Mouse (Mus musculus): ENCODE measurements around the gene Anxa5. TPM values are rescaled to one million over a fixed set of nuclear protein-coding genes. Genes with fewer than 3 reads are reported as not detected.

The Anxa5 gene
- polyA plus RNA-seq, 1 experiment from 2014 or later = 348 TPM

GRCm38 (mm10) chr3:36496273-36496672 is 20.6 kb upstream of the Anxa5 start:
- Histone ChIP-seq H3K27me3 (ENCODE audit: insufficient read depth, low read length) (no peaks in the 10 kb centered on the region), H3K4me1 (ENCODE audit: insufficient read depth) (no peaks in the 10 kb centered on the region), H3K9ac (peak overlapping the region; percentile 27; the same call in 1 of the 2 replicates), H3K4me3 (ENCODE audit: low read depth, low read length) (no peak overlapping the region), H3K4me2 (no peak overlapping the region), H3K36me3 (ENCODE audit: insufficient read depth) (no peaks in the 10 kb centered on the region), H3K27ac (ENCODE audit: low read depth) (no peak overlapping the region), H3K9me3 (ENCODE audit: low read depth, low read length) (no peaks in the 10 kb centered on the region)
- DNase-seq = peak; percentile 4
- 84% methylated on average over 9 of the region's 9 CpGs for WGBS
- TF ChIP-seq CTCF (IDR thresholded peaks at IDR 0.05; ENCODE audit: low read depth) = no peak
- no peak for ATAC-seq (ENCODE audit: insufficient read depth)

GRCm38 (mm10) chr3:36495436-36495835 is 19.7 kb upstream of the Anxa5 start:
- DNase-seq = peak; percentile 96
- Histone ChIP-seq H3K4me3 (ENCODE audit: low read depth, low read length) (no peak overlapping the region), H3K9me3 (ENCODE audit: low read depth, low read length) (no peaks in the 10 kb centered on the region), H3K27me3 (ENCODE audit: insufficient read depth, low read length) (no peaks in the 10 kb centered on the region), H3K4me2 (no peak overlapping the region), H3K36me3 (ENCODE audit: insufficient read depth) (no peaks in the 10 kb centered on the region), H3K9ac (no peak overlapping the region), H3K27ac (ENCODE audit: low read depth) (no peak overlapping the region), H3K4me1 (ENCODE audit: insufficient read depth) (no peaks in the 10 kb centered on the region)
- peak; percentile 75 for ATAC-seq (ENCODE audit: insufficient read depth)
- WGBS = 5% methylated on average over 6 of the region's 6 CpGs
- peak; percentile 95 for TF ChIP-seq CTCF (IDR thresholded peaks at IDR 0.05; ENCODE audit: low read depth)

- Histone ChIP-seq H3K4me1 (ENCODE audit: insufficient read depth) (no peaks in the 10 kb centered on the region), H3K27me3 (ENCODE audit: insufficient read depth, low read length) (no peaks in the 10 kb centered on the region), H3K4me3 (ENCODE audit: low read depth, low read length) (no peak overlapping the region), H3K27ac (ENCODE audit: low read depth) (no peak overlapping the region), H3K9ac (no peak overlapping the region), H3K4me2 (no peak overlapping the region), H3K36me3 (ENCODE audit: insufficient read depth) (no peaks in the 10 kb centered on the region), H3K9me3 (ENCODE audit: low read depth, low read length) (no peaks in the 10 kb centered on the region)
- ATAC-seq (ENCODE audit: insufficient read depth) (no peak), DNase-seq (no peak)
- TF ChIP-seq CTCF (IDR thresholded peaks at IDR 0.05; ENCODE audit: low read depth) = no peak
- WGBS = 74% methylated on average over 2 of the region's 2 CpGs
Measured at GRCm38 (mm10) chr3:36494613-36495012, 18.9 kb upstream of the Anxa5 start.

- no peak overlapping the region for H3K4me3 ChIP-seq (ENCODE audit: low read depth, low read length)
- WGBS = 30% methylated on average over 6 of the region's 6 CpGs
- no peak for TF ChIP-seq CTCF (IDR thresholded peaks at IDR 0.05; ENCODE audit: low read depth)
Measured at GRCm38 (mm10) chr3:36493641-36494283, 18.1 kb upstream of the Anxa5 start.

GRCm38 (mm10) chr3:36492716-36493391 is 17.2 kb upstream of the Anxa5 start:
- no peaks in the 10 kb centered on the region for H3K27me3 ChIP-seq (ENCODE audit: insufficient read depth, low read length)
- H3K9me3 ChIP-seq (ENCODE audit: low read depth, low read length) = no peaks in the 10 kb centered on the region
- no peak for TF ChIP-seq CTCF (IDR thresholded peaks at IDR 0.05; ENCODE audit: low read depth)
- H3K27ac ChIP-seq (ENCODE audit: low read depth) = no peak overlapping the region
- DNase-seq (no peak), ATAC-seq (ENCODE audit: insufficient read depth) (no peak)
- H3K4me3 ChIP-seq (ENCODE audit: low read depth, low read length) = no peak overlapping the region
- H3K4me2 ChIP-seq = no peak overlapping the region
- 61% methylated on average over 9 of the region's 9 CpGs for WGBS
- H3K9ac ChIP-seq = no peak overlapping the region
- H3K4me1 ChIP-seq (ENCODE audit: insufficient read depth) = no peaks in the 10 kb centered on the region
- no peaks in the 10 kb centered on the region for H3K36me3 ChIP-seq (ENCODE audit: insufficient read depth)

More at GRCm38 (mm10) chr3:36493641-36494283, 18.1 kb upstream of the Anxa5 start:
- Histone ChIP-seq H3K4me2 (no peak overlapping the region), H3K4me1 (ENCODE audit: insufficient read depth) (no peaks in the 10 kb centered on the region), H3K9ac (no peak overlapping the region), H3K36me3 (ENCODE audit: insufficient read depth) (no peaks in the 10 kb centered on the region), H3K27me3 (ENCODE audit: insufficient read depth, low read length) (no peaks in the 10 kb centered on the region), H3K9me3 (ENCODE audit: low read depth, low read length) (no peaks in the 10 kb centered on the region), H3K27ac (ENCODE audit: low read depth) (no peak overlapping the region)
- DNase-seq = no peak
- ATAC-seq (ENCODE audit: insufficient read depth) = no peak

- Histone ChIP-seq H3K9me3 (ENCODE audit: low read depth, low read length) (no peaks in the 10 kb centered on the region), H3K4me3 (ENCODE audit: low read depth, low read length) (no peak overlapping the region), H3K36me3 (ENCODE audit: insufficient read depth) (no peaks in the 10 kb centered on the region), H3K4me2 (no peak overlapping the region), H3K27ac (ENCODE audit: low read depth) (no peak overlapping the region), H3K27me3 (ENCODE audit: insufficient read depth, low read length) (no peaks in the 10 kb centered on the region), H3K4me1 (ENCODE audit: insufficient read depth) (no peaks in the 10 kb centered on the region), H3K9ac (no peak overlapping the region)
- no peak for DNase-seq
- TF ChIP-seq CTCF (IDR thresholded peaks at IDR 0.05; ENCODE audit: low read depth) = no peak
- no peak for ATAC-seq (ENCODE audit: insufficient read depth)
- WGBS = 84% methylated on average over 5 of the region's 5 CpGs
Measured at GRCm38 (mm10) chr3:36491535-36491934, 15.8 kb upstream of the Anxa5 start.

GRCm38 (mm10) chr3:36489590-36489910 is 13.9 kb upstream of the Anxa5 start:
- H3K4me2 ChIP-seq = no peak overlapping the region
- H3K4me3 ChIP-seq (ENCODE audit: low read depth, low read length) = no peak overlapping the region
- H3K36me3 ChIP-seq (ENCODE audit: insufficient read depth) = no peaks in the 10 kb centered on the region
- no peak for TF ChIP-seq CTCF (IDR thresholded peaks at IDR 0.05; ENCODE audit: low read depth)
- no peaks in the 10 kb centered on the region for H3K4me1 ChIP-seq (ENCODE audit: insufficient read depth)
- DNase-seq (no peak), ATAC-seq (ENCODE audit: insufficient read depth) (no peak)
- WGBS = 96% methylated on average over 1 of the region's 1 CpGs
- H3K27ac ChIP-seq (ENCODE audit: low read depth) = no peak overlapping the region
- no peaks in the 10 kb centered on the region for H3K9me3 ChIP-seq (ENCODE audit: low read depth, low read length)
- no peak overlapping the region for H3K9ac ChIP-seq
- no peaks in the 10 kb centered on the region for H3K27me3 ChIP-seq (ENCODE audit: insufficient read depth, low read length)
